Mouse (Mus musculus): ENCODE data around the gene Pih1d1.

DNA sequence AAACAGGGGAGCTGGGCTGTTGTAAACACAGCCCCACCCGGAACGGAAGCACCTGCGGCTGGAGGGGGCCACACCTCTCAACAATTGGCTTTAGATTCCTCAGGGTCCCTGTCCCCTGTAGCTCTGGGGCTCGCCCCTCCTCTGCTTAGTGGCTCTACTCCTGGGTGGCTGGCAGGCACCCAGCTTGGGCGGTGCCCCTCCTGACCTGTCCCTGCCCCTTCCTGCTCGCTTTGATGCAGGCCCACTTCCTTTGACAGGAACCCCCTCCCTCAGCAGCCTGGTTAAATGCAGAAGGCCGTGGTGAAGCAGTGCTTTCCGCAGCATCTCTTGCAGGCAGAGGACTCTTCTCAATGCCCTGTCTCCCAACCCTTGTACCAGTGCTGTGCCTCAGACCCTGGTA lies 32.7 kb upstream of the Pih1d1 start:
- TF ChIP-seq CTCF (IDR thresholded peaks at IDR 0.05) (no peak), POLR2A (IDR thresholded peaks at IDR 0.05; ENCODE audit: insufficient read depth, low read depth, low read length) (peak; percentile 93), EP300 (IDR thresholded peaks at IDR 0.05; ENCODE audit: insufficient read depth, low read depth, low read length) (peak; percentile 86; the same call in 1 of the 2 replicates)

All from heart, adult 2 months (tissue).